Mouse (Mus musculus): ENCODE measurements around the gene Atp5g1.

The Atp5g1 gene

DNA sequence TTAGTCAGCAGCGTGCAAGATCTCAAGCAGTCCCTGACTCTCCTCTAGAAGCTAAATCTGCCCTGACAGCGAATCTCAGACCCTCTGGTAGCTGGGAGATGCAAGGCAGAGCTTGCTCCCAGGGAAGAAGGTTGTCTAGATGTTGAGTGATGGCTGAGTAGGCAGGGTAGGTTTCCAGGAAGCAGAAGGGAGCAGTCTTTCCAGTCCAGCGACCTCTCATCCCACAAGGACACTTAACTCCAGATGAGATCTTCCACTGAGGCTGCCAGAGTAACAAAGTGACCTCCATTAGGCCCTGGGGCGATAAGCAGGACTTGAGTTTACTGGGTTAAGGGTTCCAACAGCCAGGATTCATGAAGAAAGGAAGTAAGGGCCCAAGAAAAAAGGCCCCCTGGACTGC, 54.8 kb downstream of the Atp5g1 start:
- no peak for DNase-seq (ENCODE audit: low spot score)

Data from urinary bladder, postnatal 10 days (tissue).